Mouse (Mus musculus): Measurements from ENCODE around the gene Hsd3b1.
"Not testable (repeated sequence)": the region's sequence is repeated elsewhere in the genome, so short reads cannot be mapped to it uniquely, and the experiment has no call there.

Gene Hsd3b1

GRCm38 (mm10) chr3:98859576-98859975 is at the start of gene Hsd3b1:
Hsd3b1 (minus strand) TSS chr3:98859794.
- peak in 1 of 2 experiments; percentile 64 for DNase-seq (ENCODE audit: inconsistent age in 2 of 2, low spot score in 1 of 2)

- peak in 1 of 2 experiments; percentile 34 for DNase-seq (ENCODE audit: inconsistent age in 2 of 2, low spot score in 1 of 2)
These were observed 38.0 kb upstream of the Hsd3b1 start for GRCm38 (mm10) chr3:98897606-98898005.

GRCm38 (mm10) chr3:98895071-98895601 is 35.5 kb upstream of the Hsd3b1 start:
- peak; percentile 65 to 89 for DNase-seq (ENCODE audit: inconsistent age in 2 of 2, low spot score in 1 of 2)

GRCm38 (mm10) chr3:98893057-98893772 is 33.6 kb upstream of the Hsd3b1 start, which contains the start of gene Hao2:
Hao2 (minus strand) TSS chr3:98893239.
- DNase-seq (ENCODE audit: inconsistent age in 2 of 2, low spot score in 1 of 2), result peak in 1 of 2 experiments; percentile 64

- peak; percentile 43 to 65 for DNase-seq (ENCODE audit: inconsistent age in 2 of 2, low spot score in 1 of 2)
These were observed 30.8 kb upstream of the Hsd3b1 start for GRCm38 (mm10) chr3:98890430-98890829.

- peak; percentile 72 to 94 for DNase-seq (ENCODE audit: inconsistent age in 2 of 2, low spot score in 1 of 2)
These were observed 28.6 kb upstream of the Hsd3b1 start for GRCm38 (mm10) chr3:98888206-98888605.

GRCm38 (mm10) chr3:98880831-98881230 is 21.2 kb upstream of the Hsd3b1 start:
- DNase-seq (ENCODE audit: inconsistent age in 2 of 2, low spot score in 1 of 2), result peak; percentile 69 to 88

- DNase-seq (ENCODE audit: inconsistent age in 2 of 2, low spot score in 1 of 2), result peak in 1 of 2 experiments; percentile 69
These were observed 20.6 kb upstream of the Hsd3b1 start for GRCm38 (mm10) chr3:98880216-98880615.

GRCm38 (mm10) chr3:98868219-98868618 is 8.6 kb upstream of the Hsd3b1 start:
- DNase-seq (ENCODE audit: inconsistent age in 2 of 2, low spot score in 1 of 2), result no peak

GRCm38 (mm10) chr3:98862800-98863199 is 3.2 kb upstream of the Hsd3b1 start:
- no peak for DNase-seq (ENCODE audit: inconsistent age in 2 of 2, low spot score in 1 of 2)

- peak; percentile 63 to 92 for DNase-seq (ENCODE audit: inconsistent age in 2 of 2, low spot score in 1 of 2)
These were observed 1.5 kb downstream of the Hsd3b1 start for GRCm38 (mm10) chr3:98858051-98858450.

- DNase-seq (ENCODE audit: inconsistent age in 2 of 2, low spot score in 1 of 2), result peak in 1 of 2 experiments; percentile 78
These were observed 2.7 kb downstream of the Hsd3b1 start for GRCm38 (mm10) chr3:98856892-98857291.

- peak in 1 of 2 experiments; percentile 80 for DNase-seq (ENCODE audit: inconsistent age in 2 of 2, low spot score in 1 of 2)
These were observed 4.4 kb downstream of the Hsd3b1 start for GRCm38 (mm10) chr3:98855160-98855559.

GRCm38 (mm10) chr3:98853685-98854084 is 5.9 kb downstream of the Hsd3b1 start:
- peak in 1 of 2 experiments; percentile 73 for DNase-seq (ENCODE audit: inconsistent age in 2 of 2, low spot score in 1 of 2)

GRCm38 (mm10) chr3:98853051-98853450 is 6.5 kb downstream of the Hsd3b1 start:
- peak in 1 of 2 experiments; percentile 80 for DNase-seq (ENCODE audit: inconsistent age in 2 of 2, low spot score in 1 of 2)

GRCm38 (mm10) chr3:98852631-98853030 is 7.0 kb downstream of the Hsd3b1 start:
- DNase-seq (ENCODE audit: inconsistent age in 2 of 2, low spot score in 1 of 2), result peak; percentile 56 to 86

GRCm38 (mm10) chr3:98851853-98852252 is 7.7 kb downstream of the Hsd3b1 start:
- DNase-seq (ENCODE audit: inconsistent age in 2 of 2, low spot score in 1 of 2), result peak; percentile 36 to 81

- peak; percentile 59 to 84 for DNase-seq (ENCODE audit: inconsistent age in 2 of 2, low spot score in 1 of 2)
These were observed 9.3 kb downstream of the Hsd3b1 start for GRCm38 (mm10) chr3:98850262-98850661.

- DNase-seq (ENCODE audit: inconsistent age in 2 of 2, low spot score in 1 of 2), result peak in 1 of 2 experiments; percentile 46
These were observed 10.7 kb downstream of the Hsd3b1 start for GRCm38 (mm10) chr3:98848898-98849297.

- DNase-seq (ENCODE audit: inconsistent age in 2 of 2, low spot score in 1 of 2), result peak; percentile 40 to 68
These were observed 45.4 kb downstream of the Hsd3b1 start, which contains the start of gene Hsd3b6 for GRCm38 (mm10) chr3:98814101-98814670. Hsd3b6 (minus strand) TSS chr3:98814443.

GRCm38 (mm10) chr3:98812653-98813052 is 46.9 kb downstream of the Hsd3b1 start:
- DNase-seq (ENCODE audit: inconsistent age in 2 of 2, low spot score in 1 of 2), result not testable (repeated sequence)

GRCm38 (mm10) chr3:98805032-98805431 is 54.6 kb downstream of the Hsd3b1 start:
- DNase-seq (ENCODE audit: inconsistent age in 2 of 2, low spot score in 1 of 2), result peak in 1 of 2 experiments; percentile 49
